Mouse (Mus musculus) small intestine, adult 2 months (tissue): ENCODE measurements at regions not wholly inside any gene's neighbourhood (a gene's known extent, or its start where the extent isn't known, plus 50 kb on each side); places are given as distances from the start of the nearest gene placed in this dataset.

Experiments used
- CTCF ChIP-seq: fragments of 200-500 bp; IDR thresholded peaks from 2 replicates; pipeline ENCODE4 v1.5.1; 2012; ENCODE audit warnings: low read depth, mild to moderate bottlenecking, control low read depth, inconsistent platforms, low read length, moderate library complexity, mixed read lengths; ENCODE audit not compliant: insufficient replicate concordance, insufficient read length; ENCODE audit errors: extremely low read depth
- POLR2A ChIP-seq: fragments of 200-500 bp; IDR thresholded peaks from 2 replicates; pipeline ENCODE4 v1.6.1; 2012; ENCODE audit warnings: low read depth, mild to moderate bottlenecking, control low read depth, inconsistent platforms, low read length, moderate library complexity

DNA sequence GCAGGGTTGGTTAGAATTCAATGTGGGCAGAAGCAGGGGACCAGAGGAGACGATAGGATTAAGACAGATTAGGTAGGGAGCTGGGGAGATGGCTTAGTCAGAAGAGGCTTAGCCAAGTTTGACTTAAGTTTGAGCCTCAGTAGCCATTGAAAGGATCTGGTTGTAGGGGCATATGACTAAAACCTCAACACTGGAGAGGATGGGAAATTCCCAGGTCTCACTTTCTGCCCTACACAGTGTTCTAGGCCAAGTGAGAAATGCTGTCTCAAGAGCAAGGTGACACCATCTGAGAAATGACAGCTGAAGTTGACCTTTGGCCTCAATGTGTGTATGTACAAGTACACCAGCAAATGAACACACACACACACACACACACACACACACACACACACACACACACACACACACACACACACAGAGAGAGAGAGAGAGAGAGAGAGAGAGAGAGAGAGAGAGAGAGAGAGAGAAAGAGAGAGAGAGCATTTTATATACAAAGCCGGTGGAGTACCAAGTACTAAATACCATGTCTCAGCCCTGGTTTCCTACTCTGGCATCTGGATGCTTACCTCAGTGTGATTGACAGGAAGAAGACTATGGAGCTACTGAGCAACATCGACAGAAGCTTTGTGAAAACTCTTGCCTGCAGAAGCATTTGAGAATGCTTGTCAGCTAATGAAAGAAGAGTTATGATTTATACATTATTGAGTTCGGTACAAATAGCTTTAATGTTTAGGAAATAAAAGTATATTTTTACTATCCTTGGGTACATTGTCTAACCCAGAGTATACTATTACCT is 85.3 kb upstream of the 4933412E24Rik start:
- TF ChIP-seq CTCF = no peak
- TF ChIP-seq POLR2A = no peak
